Comparison of ENCODE assay signal across 17 mouse cellular contexts in the genomic region with DNA sequence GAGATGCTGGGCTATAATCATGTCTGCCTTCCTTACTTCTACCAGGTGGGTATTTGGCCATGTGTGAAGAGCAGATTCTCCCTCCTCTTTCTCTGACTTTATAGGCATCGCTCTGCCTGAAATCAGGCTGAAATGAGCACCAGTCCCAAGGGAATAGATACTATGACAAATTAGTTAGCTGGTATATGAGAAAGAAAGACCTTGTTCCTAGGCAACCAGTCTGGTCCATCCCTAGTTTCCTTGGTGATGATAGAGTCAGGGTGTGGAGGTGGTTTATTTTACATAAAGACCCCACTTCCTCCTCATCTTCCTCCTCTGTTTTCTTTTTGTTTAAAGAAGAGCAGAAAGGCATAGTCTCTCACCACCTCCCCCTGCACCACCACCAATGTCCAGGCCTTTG.
DNase-seq lines count a peak whose midpoint lies in the region; ATAC-seq and TF ChIP-seq lines count a peak whose summit lies in the region.
"Had no signal": no experiment of that assay in that cellular context is flagged by ENCODE, and none has a peak within 500 bp of the region (broad histone marks: within the 10 kb centered on the region; RNA-seq: fewer than 3 reads in every experiment).

No protein-coding gene starts in this region.

- WGBS in forebrain, embryonic 16.5 days, result 76% methylated on average over 1 of the region's 1 CpGs
- 80% methylated on average over 1 of the region's 1 CpGs for WGBS in forebrain, embryonic 12.5 days

- no peak overlapping the region for H3K4me3 ChIP-seq in forebrain, embryonic 16.5 days (replicated peaks; ENCODE audit: low read length)
- H3K4me3 ChIP-seq in forebrain, embryonic 12.5 days (replicated peaks), result no peak overlapping the region
- H3K4me3 ChIP-seq in layer of hippocampus, adult 2 months, result no peak overlapping the region
- H3K4me3 ChIP-seq: embryonic facial prominence, embryonic 12.5 days; limb, embryonic 13.5 days; liver, embryonic 15.5 days; neural tube, embryonic 13.5 days had no signal

- H3K27me3 ChIP-seq in forebrain, embryonic 16.5 days (replicated peaks; ENCODE audit: control insufficient read depth, insufficient read depth, low read length), result no peaks in the 10 kb centered on the region
- H3K27me3 ChIP-seq in forebrain, embryonic 12.5 days, result no peaks in the 10 kb centered on the region
- H3K27me3 ChIP-seq: embryonic facial prominence, embryonic 12.5 days; limb, embryonic 13.5 days; liver, embryonic 15.5 days; neural tube, embryonic 13.5 days had no signal

- no peak for TF ChIP-seq CTCF in layer of hippocampus, adult 2 months (conservative IDR thresholded peaks at IDR 0.05)

- peak; percentile 19 to 51 for DNase-seq in left cerebral cortex, postnatal 25 days (ENCODE audit: low spot score in 2 of 2)
- no peak for DNase-seq in left cerebral cortex, adult 18-20 months (ENCODE audit: low spot score in 2 of 2)
- peak; percentile 43 for DNase-seq in brain, adult 2 months (ENCODE audit: low read depth, low spot score)
- peak; percentile 11 to 61 for DNase-seq in layer of hippocampus, adult 2 months (ENCODE audit: low spot score in 2 of 2)
- no peak for DNase-seq in kidney, postnatal 36 days
- DNase-seq in urinary bladder, postnatal 25 days (ENCODE audit: low spot score), result no peak
- DNase-seq: adrenal gland, postnatal 36 days; cerebellum, postnatal 25 days; lung, postnatal 14 days; thymus, postnatal 14 days had no signal

- no peaks in the 10 kb centered on the region for H3K36me3 ChIP-seq in forebrain, embryonic 16.5 days (ENCODE audit: control insufficient read depth, insufficient read depth)
- no peaks in the 10 kb centered on the region for H3K36me3 ChIP-seq in forebrain, embryonic 12.5 days (replicated peaks)
- H3K36me3 ChIP-seq: embryonic facial prominence, embryonic 12.5 days; limb, embryonic 13.5 days; liver, embryonic 15.5 days; neural tube, embryonic 13.5 days had no signal

- no peak overlapping the region for H3K27ac ChIP-seq in forebrain, embryonic 16.5 days (ENCODE audit: low read length)
- no peak overlapping the region for H3K27ac ChIP-seq in forebrain, embryonic 12.5 days
- peak overlapping the region; percentile 82 for H3K27ac ChIP-seq in layer of hippocampus, adult 2 months
- H3K27ac ChIP-seq: embryonic facial prominence, embryonic 12.5 days; limb, embryonic 13.5 days; liver, embryonic 15.5 days; neural tube, embryonic 13.5 days had no signal

- H3K9me3 ChIP-seq in forebrain, embryonic 16.5 days (ENCODE audit: control insufficient read depth, low read length), result no peaks in the 10 kb centered on the region
- H3K9me3 ChIP-seq in forebrain, embryonic 12.5 days, result no peaks in the 10 kb centered on the region
- H3K9me3 ChIP-seq: embryonic facial prominence, embryonic 12.5 days; limb, embryonic 13.5 days; liver, embryonic 15.5 days; neural tube, embryonic 13.5 days had no signal

- intact Hi-C loops in left cerebral cortex, postnatal 25 days (cut with DNase I), result no loop called here

- H3K4me2 ChIP-seq in forebrain, embryonic 16.5 days (ENCODE audit: low read length), result no peak overlapping the region
- no peak overlapping the region for H3K4me2 ChIP-seq in forebrain, embryonic 12.5 days
- H3K4me2 ChIP-seq: embryonic facial prominence, embryonic 12.5 days; limb, embryonic 13.5 days; liver, embryonic 15.5 days; neural tube, embryonic 13.5 days had no signal

- H3K4me1 ChIP-seq in forebrain, embryonic 16.5 days (replicated peaks; ENCODE audit: control insufficient read depth, insufficient read depth, low read length), result no peaks in the 10 kb centered on the region
- H3K4me1 ChIP-seq in forebrain, embryonic 12.5 days, result no peaks in the 10 kb centered on the region
- H3K4me1 ChIP-seq: embryonic facial prominence, embryonic 12.5 days; limb, embryonic 13.5 days; liver, embryonic 15.5 days; neural tube, embryonic 13.5 days had no signal

- peak; percentile 50; the same call in 1 of the 2 replicates for ATAC-seq in forebrain, embryonic 16.5 days
- ATAC-seq in forebrain, embryonic 12.5 days (ENCODE audit: low FRiP score), result no peak
- ATAC-seq: inflammation-experienced regulatory T-cells, adult 6 months had no signal

- H3K9ac ChIP-seq in forebrain, embryonic 16.5 days (replicated peaks; ENCODE audit: low read depth, low read length), result no peak overlapping the region
- H3K9ac ChIP-seq in forebrain, embryonic 12.5 days, result no peak overlapping the region
- H3K9ac ChIP-seq: embryonic facial prominence, embryonic 12.5 days; limb, embryonic 13.5 days; liver, embryonic 15.5 days; neural tube, embryonic 13.5 days had no signal

Comparison
In these comparisons a context has a peak if more than half of its experiments do, and no peak if none do; other contexts are left out.
1. DNase-seq: peak in left cerebral cortex, postnatal 25 days (2 of 2), brain, adult 2 months (single experiment) and layer of hippocampus, adult 2 months (2 of 2); none in left cerebral cortex, adult 18-20 months (0 of 2), kidney, postnatal 36 days (0 of 2) and urinary bladder, postnatal 25 days (single experiment).